Mouse (Mus musculus): ENCODE measurements around the gene Hjurp. TPM values are rescaled to one million over a fixed set of nuclear protein-coding genes. Genes with fewer than 3 reads are reported as not detected.

The Hjurp gene
- polyA plus RNA-seq, 2 experiments: 38.0 to 61.0 TPM

- Histone ChIP-seq H3K9me3 (ENCODE audit: control insufficient read depth, low read length) (peaks cover 3% of the 10 kb centered on the region), H3K4me3 (ENCODE audit: insufficient read depth in 1 of 2, low read depth in 2 of 2, low read length in 2 of 2) (no peak overlapping the region)
- no peak for ATAC-seq (ENCODE audit: insufficient read depth)
Observed at GRCm38 (mm10) chr1:88248658-88249057, 28.8 kb downstream of the Hjurp start.

GRCm38 (mm10) chr1:88247660-88248059 is 29.8 kb downstream of the Hjurp start:
- H3K4me3 ChIP-seq (ENCODE audit: insufficient read depth in 1 of 2, low read depth in 2 of 2, low read length in 2 of 2): no peak overlapping the region
- DNase-seq (ENCODE audit: low read depth in 3 of 3, low spot score in 3 of 3) (no peak), ATAC-seq (ENCODE audit: insufficient read depth) (no peak)
- 36% methylated on average over 2 of the region's 2 CpGs for WGBS (ENCODE audit: insufficient replicate concordance)
- TF ChIP-seq CTCF (IDR thresholded peaks at IDR 0.05; ENCODE audit: low read depth): no peak
- TF ChIP-seq EP300 (IDR thresholded peaks at IDR 0.05; ENCODE audit: low read depth): no peak
- H3K4me2 ChIP-seq (ENCODE audit: low read depth): no peak overlapping the region
- no peaks in the 10 kb centered on the region for H3K4me1 ChIP-seq (replicated peaks; ENCODE audit: control insufficient read depth in 2 of 2, insufficient read depth in 2 of 2, low read length in 1 of 2)
- no peaks in the 10 kb centered on the region for H3K36me3 ChIP-seq (replicated peaks; ENCODE audit: control insufficient read depth, insufficient read depth, low read depth)
- peaks cover 6% of the 10 kb centered on the region for H3K9me3 ChIP-seq (ENCODE audit: control insufficient read depth, low read length)
- no peak overlapping the region for H3K9ac ChIP-seq (replicated peaks)
- no peak overlapping the region for H3K27ac ChIP-seq
- no peaks in the 10 kb centered on the region for H3K27me3 ChIP-seq (ENCODE audit: control insufficient read depth, insufficient read depth, low read length)

More at GRCm38 (mm10) chr1:88248658-88249057, 28.8 kb downstream of the Hjurp start:
- H3K4me2 ChIP-seq (ENCODE audit: low read depth): no peak overlapping the region
- H3K27me3 ChIP-seq (ENCODE audit: control insufficient read depth, insufficient read depth, low read length): no peaks in the 10 kb centered on the region
- peaks cover 0 to 2% of the 10 kb centered on the region in 2 experiments; a peak in 1 of 4 replicates for H3K4me1 ChIP-seq (replicated peaks; ENCODE audit: control insufficient read depth in 2 of 2, insufficient read depth in 2 of 2, low read length in 1 of 2)
- no peak for DNase-seq (ENCODE audit: low read depth in 3 of 3, low spot score in 3 of 3)
- TF ChIP-seq EP300 (IDR thresholded peaks at IDR 0.05; ENCODE audit: low read depth) (no peak), CTCF (IDR thresholded peaks at IDR 0.05; ENCODE audit: low read depth) (no peak)
- no peak overlapping the region for H3K9ac ChIP-seq (replicated peaks)
- H3K27ac ChIP-seq: no peak overlapping the region
- 50% methylated on average over 4 of the region's 4 CpGs for WGBS (ENCODE audit: insufficient replicate concordance)
- H3K36me3 ChIP-seq (replicated peaks; ENCODE audit: control insufficient read depth, insufficient read depth, low read depth): no peaks in the 10 kb centered on the region

- Histone ChIP-seq H3K4me2 (ENCODE audit: low read depth) (no peak overlapping the region), H3K9me3 (ENCODE audit: control insufficient read depth, low read length) (peaks cover 11% of the 10 kb centered on the region), H3K4me1 (replicated peaks; ENCODE audit: control insufficient read depth in 2 of 2, insufficient read depth in 2 of 2, low read length in 1 of 2) (no peaks in the 10 kb centered on the region), H3K27ac (no peak overlapping the region), H3K4me3 (ENCODE audit: insufficient read depth in 1 of 2, low read depth in 2 of 2, low read length in 2 of 2) (no peak overlapping the region), H3K36me3 (replicated peaks; ENCODE audit: control insufficient read depth, insufficient read depth, low read depth) (no peaks in the 10 kb centered on the region), H3K27me3 (ENCODE audit: control insufficient read depth, insufficient read depth, low read length) (no peaks in the 10 kb centered on the region), H3K9ac (replicated peaks) (no peak overlapping the region)
- TF ChIP-seq EP300 (IDR thresholded peaks at IDR 0.05; ENCODE audit: low read depth): no peak
- no peak for TF ChIP-seq CTCF (IDR thresholded peaks at IDR 0.05; ENCODE audit: low read depth)
- DNase-seq (ENCODE audit: low read depth in 3 of 3, low spot score in 3 of 3) (no peak), ATAC-seq (ENCODE audit: insufficient read depth) (no peak)
- 35% methylated on average over 6 of the region's 6 CpGs for WGBS (ENCODE audit: insufficient replicate concordance)
Observed at GRCm38 (mm10) chr1:88246386-88246785, 31.0 kb downstream of the Hjurp start.

- H3K27ac ChIP-seq: no peak overlapping the region
- no peaks in the 10 kb centered on the region for H3K36me3 ChIP-seq (replicated peaks; ENCODE audit: control insufficient read depth, insufficient read depth, low read depth)
- H3K4me3 ChIP-seq (ENCODE audit: insufficient read depth in 1 of 2, low read depth in 2 of 2, low read length in 2 of 2): no peak overlapping the region
- 58% methylated on average over 6 of the region's 6 CpGs for WGBS (ENCODE audit: insufficient replicate concordance)
- no peaks in the 10 kb centered on the region for H3K4me1 ChIP-seq (replicated peaks; ENCODE audit: control insufficient read depth in 2 of 2, insufficient read depth in 2 of 2, low read length in 1 of 2)
- no peaks in the 10 kb centered on the region for H3K27me3 ChIP-seq (ENCODE audit: control insufficient read depth, insufficient read depth, low read length)
- no peak for TF ChIP-seq EP300 (IDR thresholded peaks at IDR 0.05; ENCODE audit: low read depth)
- TF ChIP-seq CTCF (IDR thresholded peaks at IDR 0.05; ENCODE audit: low read depth): no peak
- no peak for DNase-seq (ENCODE audit: low read depth in 3 of 3, low spot score in 3 of 3)
- no peak overlapping the region for H3K9ac ChIP-seq (replicated peaks)
- H3K4me2 ChIP-seq (ENCODE audit: low read depth): no peak overlapping the region
- peaks cover 12% of the 10 kb centered on the region for H3K9me3 ChIP-seq (ENCODE audit: control insufficient read depth, low read length)
- ATAC-seq (ENCODE audit: insufficient read depth): no peak
Observed at GRCm38 (mm10) chr1:88245881-88246280, 31.6 kb downstream of the Hjurp start.

- Histone ChIP-seq H3K4me2 (ENCODE audit: low read depth) (no peak overlapping the region), H3K27ac (no peak overlapping the region), H3K4me1 (replicated peaks; ENCODE audit: control insufficient read depth in 2 of 2, insufficient read depth in 2 of 2, low read length in 1 of 2) (no peaks in the 10 kb centered on the region), H3K9ac (replicated peaks) (no peak overlapping the region), H3K9me3 (ENCODE audit: control insufficient read depth, low read length) (peaks cover 24% of the 10 kb centered on the region), H3K36me3 (replicated peaks; ENCODE audit: control insufficient read depth, insufficient read depth, low read depth) (no peaks in the 10 kb centered on the region), H3K4me3 (ENCODE audit: insufficient read depth in 1 of 2, low read depth in 2 of 2, low read length in 2 of 2) (no peak overlapping the region), H3K27me3 (ENCODE audit: control insufficient read depth, insufficient read depth, low read length) (no peaks in the 10 kb centered on the region)
- ATAC-seq (ENCODE audit: insufficient read depth): no peak
- no peak for TF ChIP-seq CTCF (IDR thresholded peaks at IDR 0.05; ENCODE audit: low read depth)
- no peak for TF ChIP-seq EP300 (IDR thresholded peaks at IDR 0.05; ENCODE audit: low read depth)
- WGBS (ENCODE audit: insufficient replicate concordance): 45% methylated on average over 5 of the region's 5 CpGs
- DNase-seq (ENCODE audit: low read depth in 3 of 3, low spot score in 3 of 3): no peak
Observed at GRCm38 (mm10) chr1:88243861-88244260, 33.6 kb downstream of the Hjurp start.
